Mouse (Mus musculus) liver, embryonic 12.5 days (tissue): Measurements from ENCODE around the gene Wfdc3. TPM values are rescaled to one million over a fixed set of nuclear protein-coding genes. Genes with fewer than 3 reads are reported as not detected.

Source experiments
- ATAC-seq: fragments of 200-750 bp; cut with Nextera tagmentation; 2 replicates; pipeline ENCODE4 v1.8.0; 2017; ENCODE audit warnings: moderate number of reproducible peaks, mild to moderate bottlenecking, moderate library complexity
- H3K27ac ChIP-seq: fragments of 300-500 bp; sonication (generic); 2 replicates; pipeline ENCODE4 v1.5.1; 2016; ENCODE audit warnings: mild to moderate bottlenecking
- H3K27me3 ChIP-seq: fragments of 300-500 bp; sonication (generic); replicated peaks from 2 replicates; pipeline ENCODE4 v1.6.1; 2016; ENCODE audit warnings: mild to moderate bottlenecking, moderate library complexity
- H3K36me3 ChIP-seq: fragments of 300-500 bp; sonication (generic); 2 replicates; pipeline ENCODE4 v1.6.1; 2016; ENCODE audit warnings: mild to moderate bottlenecking, moderate library complexity
- H3K4me1 ChIP-seq: fragments of 300-500 bp; sonication (generic); 2 replicates; pipeline ENCODE4 v1.6.1; 2016
- H3K4me2 ChIP-seq: fragments of 300-500 bp; sonication (generic); 2 replicates; pipeline ENCODE4 v1.6.1; 2016; ENCODE audit warnings: mild to moderate bottlenecking, moderate library complexity
- H3K4me3 ChIP-seq: fragments of 300-500 bp; sonication (generic); 2 replicates; pipeline ENCODE4 v1.5.1; 2016; ENCODE audit warnings: mild to moderate bottlenecking, moderate library complexity
- H3K9ac ChIP-seq: fragments of 300-500 bp; sonication (generic); 2 replicates; pipeline ENCODE4 v1.6.1; 2016; ENCODE audit warnings: mild to moderate bottlenecking, moderate library complexity
- H3K9me3 ChIP-seq: fragments of 300-500 bp; sonication (generic); replicated peaks from 2 replicates; pipeline ENCODE4 v1.6.1; 2016; ENCODE audit warnings: mild to moderate bottlenecking, moderate library complexity
- WGBS: fragments of 180-500 bp; shearing (Covaris S2); methylation state at CpG from one replicate; pipeline ENCODE4 v1.1.7; 2016; ENCODE audit not compliant: insufficient replicate concordance; 5-methylcytosine and 5-hydroxymethylcytosine counted together
- polyA plus RNA-seq: library from polyadenylated mRNA; unstranded; fragments of >200 nt; fragmentation: Nextera tagmentation; extraction: Ambion mirVana; gene quantifications from 2 replicates; pipeline ENCODE4 v1.2.1, GENCODE M21; 2016

Gene Wfdc3
- 0.48 and 0.93 TPM in 2 replicates for polyA plus RNA-seq

DNA sequence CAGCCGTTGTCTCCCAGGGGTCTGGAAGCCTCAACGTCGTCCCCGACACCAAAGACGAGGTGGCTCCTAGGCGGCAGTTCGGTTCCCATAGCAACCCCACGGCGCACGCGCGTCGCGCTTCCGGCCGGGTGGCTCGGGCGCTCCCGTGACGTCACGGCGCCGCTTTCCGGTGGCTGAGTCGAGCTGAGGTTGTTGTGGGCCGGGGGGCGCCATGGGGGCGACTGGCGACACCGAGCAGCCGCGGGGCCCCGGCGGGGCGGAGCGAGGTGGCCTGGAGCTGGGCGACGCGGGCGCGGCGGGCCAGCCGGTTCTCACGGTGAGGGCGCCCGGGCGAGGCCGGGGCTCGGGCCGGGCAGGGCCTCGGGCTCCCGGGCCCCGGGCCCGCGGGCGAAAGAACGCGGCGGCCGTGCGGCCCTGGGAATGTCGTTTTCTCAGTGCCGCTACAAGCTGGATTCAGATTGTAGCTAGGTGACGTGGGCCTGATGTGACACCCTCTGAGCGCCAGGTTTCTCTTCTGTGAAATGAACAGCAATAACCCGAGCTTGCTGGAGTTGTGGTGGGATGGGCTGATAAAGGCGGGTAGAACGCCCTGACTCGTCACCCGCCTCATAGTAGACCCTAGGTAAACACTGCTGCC is at the start of gene Wfdc3, which contains the start of gene Dnttip1:
Gene Wfdc3, minus strand, starts transcription at position 89 of the 637 bp plus-strand sequence.
Gene Dnttip1, plus strand, starts transcription at position 141 of the 637 bp plus-strand sequence.
- 1% methylated on average over 65 of the region's 70 CpGs for WGBS
- Histone ChIP-seq H3K27ac (peak within 1 kb of the TSS; percentile 90), H3K36me3 (peaks cover 37% of the 10 kb centered on the region), H3K9ac (peak within 1 kb of the TSS; percentile 95), H3K4me1 (peaks cover 40% of the 10 kb centered on the region), H3K4me2 (peak within 1 kb of the TSS; percentile 92), H3K27me3 (peaks cover 27% of the 10 kb centered on the region), H3K9me3 (no peaks in the 10 kb centered on the region), H3K4me3 (peak within 1 kb of the TSS; percentile 94)
- ATAC-seq = peak; percentile 86

DNA sequence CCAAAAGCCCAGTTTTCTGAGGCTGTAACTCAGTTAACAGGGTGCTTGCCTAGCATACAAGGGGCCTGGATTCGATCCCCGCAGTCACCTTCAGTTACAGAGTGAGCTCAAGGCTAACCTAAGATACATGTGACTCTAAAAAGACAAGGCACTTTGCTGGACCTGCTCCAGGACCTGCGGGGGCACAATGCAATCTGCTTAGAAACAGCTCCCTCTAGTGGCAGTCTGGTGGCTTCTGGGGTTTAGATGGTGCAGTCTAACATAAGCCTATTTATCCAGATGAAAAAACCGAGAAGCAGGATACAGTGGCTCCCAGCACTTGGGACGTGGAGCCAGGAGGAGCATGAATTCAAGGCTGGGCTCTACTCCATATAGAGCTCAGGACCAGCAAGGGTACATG is 48.6 kb upstream of the Wfdc3 start:
- peak; percentile 70; the same call in 1 of the 2 replicates for ATAC-seq
- WGBS = 31% methylated on average over 5 of the region's 5 CpGs
- H3K36me3 ChIP-seq = peaks cover 92% of the 10 kb centered on the region
- H3K4me1 ChIP-seq = peaks cover 18% of the 10 kb centered on the region
- H3K4me2 ChIP-seq = no peak overlapping the region
- H3K9ac ChIP-seq = no peak overlapping the region
- no peak overlapping the region for H3K27ac ChIP-seq
- H3K4me3 ChIP-seq = no peak overlapping the region
- H3K27me3 ChIP-seq = no peaks in the 10 kb centered on the region
- no peaks in the 10 kb centered on the region for H3K9me3 ChIP-seq

DNA sequence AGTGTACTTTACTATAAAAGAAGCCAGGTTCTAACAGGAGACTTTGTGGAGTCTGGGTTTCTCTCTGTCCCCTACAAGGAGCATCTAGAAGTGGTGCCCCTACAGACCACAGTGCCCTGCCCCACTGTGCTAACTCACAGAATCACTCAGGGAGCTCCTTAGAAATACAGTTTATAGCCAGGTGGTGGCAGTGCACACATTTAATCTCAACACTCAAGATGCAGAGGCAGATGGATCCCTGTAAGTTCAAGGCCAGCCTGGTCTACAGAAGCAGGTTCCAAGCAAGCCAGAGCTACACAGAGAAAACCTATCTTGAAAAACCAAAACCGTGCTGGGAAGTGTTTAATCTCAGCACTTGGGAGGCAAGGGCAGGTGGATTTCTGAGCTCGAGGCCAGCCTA is 48.0 kb upstream of the Wfdc3 start:
- no peak overlapping the region for H3K4me3 ChIP-seq
- H3K27ac ChIP-seq = peak overlapping the region; percentile 4; the same call in 1 of the 2 replicates
- WGBS = 80% methylated on average over 2 of the region's 2 CpGs
- H3K4me1 ChIP-seq = peaks cover 21% of the 10 kb centered on the region
- no peaks in the 10 kb centered on the region for H3K9me3 ChIP-seq
- no peak overlapping the region for H3K9ac ChIP-seq
- no peak for ATAC-seq
- H3K27me3 ChIP-seq = no peaks in the 10 kb centered on the region
- peaks cover 90% of the 10 kb centered on the region for H3K36me3 ChIP-seq
- H3K4me2 ChIP-seq = no peak overlapping the region

DNA sequence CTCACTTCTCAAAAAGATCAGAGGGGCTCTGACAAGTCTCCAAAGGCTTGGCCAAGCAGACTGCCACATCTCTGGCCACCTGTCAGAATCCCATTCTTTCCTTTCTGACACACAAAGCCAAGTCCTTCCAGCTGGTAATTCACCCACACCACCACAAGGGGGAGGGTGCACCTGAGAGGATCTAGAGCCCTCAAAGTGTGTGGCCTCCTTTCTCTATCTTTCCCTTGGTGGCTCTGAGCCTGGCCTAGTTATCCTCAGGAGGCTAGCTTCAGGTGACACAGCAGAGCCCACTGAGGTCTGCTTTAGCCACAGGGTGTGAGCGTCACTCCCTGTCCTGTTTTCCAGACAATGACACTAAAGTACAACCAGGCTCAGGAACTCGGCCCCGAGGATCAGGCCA is 47.5 kb upstream of the Wfdc3 start:
- H3K9ac ChIP-seq = no peak overlapping the region
- 89% methylated on average over 3 of the region's 3 CpGs for WGBS
- H3K36me3 ChIP-seq = peaks cover 90% of the 10 kb centered on the region
- peak; percentile 24; the same call in 1 of the 2 replicates for ATAC-seq
- H3K27ac ChIP-seq = 0 out of 2 replicates have a peak overlapping the region, but pooled peaks have one; percentile 4
- peaks cover 26% of the 10 kb centered on the region for H3K4me1 ChIP-seq
- no peak overlapping the region for H3K4me3 ChIP-seq
- no peaks in the 10 kb centered on the region for H3K27me3 ChIP-seq
- H3K9me3 ChIP-seq = no peaks in the 10 kb centered on the region
- H3K4me2 ChIP-seq = no peak overlapping the region

DNA sequence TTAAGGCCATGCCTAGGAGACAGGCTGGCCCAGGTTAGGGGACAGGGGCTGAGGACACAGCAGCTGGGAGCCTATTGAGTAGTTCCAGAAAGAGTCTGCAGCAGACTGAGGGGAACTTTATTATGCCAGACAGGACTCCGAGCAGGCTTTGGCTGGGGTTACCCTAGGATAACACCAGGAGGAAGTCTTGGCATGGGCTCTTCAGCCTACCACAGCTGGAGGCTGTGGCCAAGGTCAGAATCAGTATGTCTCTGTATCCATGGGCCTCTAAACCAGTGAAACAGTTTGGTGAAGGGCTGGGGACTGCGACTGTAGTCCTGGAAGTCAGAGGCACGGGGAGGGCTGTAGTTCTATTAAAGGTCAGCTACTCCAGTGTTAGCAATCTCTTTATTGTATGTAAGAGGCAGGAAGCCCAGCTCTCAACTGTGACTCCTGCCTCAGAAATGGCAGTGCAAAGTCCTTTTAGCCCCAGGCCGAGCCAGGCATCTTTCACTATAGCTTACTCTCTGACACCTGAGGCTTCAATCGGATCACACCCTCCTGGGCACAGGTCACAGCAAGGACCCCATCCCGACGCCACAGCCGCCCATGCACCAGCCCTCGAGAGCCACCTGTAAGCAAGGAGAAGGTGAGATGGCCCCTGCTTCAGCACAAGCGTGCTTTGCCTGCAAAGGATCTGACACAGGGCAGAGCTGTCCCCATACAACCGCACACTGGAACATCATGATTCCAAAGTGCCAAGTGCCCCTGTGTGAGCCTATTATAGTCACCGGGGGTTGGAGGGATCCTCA is 46.9 kb upstream of the Wfdc3 start:
- WGBS = 85% methylated on average over 12 of the region's 12 CpGs
- no peak overlapping the region for H3K27ac ChIP-seq

DNA sequence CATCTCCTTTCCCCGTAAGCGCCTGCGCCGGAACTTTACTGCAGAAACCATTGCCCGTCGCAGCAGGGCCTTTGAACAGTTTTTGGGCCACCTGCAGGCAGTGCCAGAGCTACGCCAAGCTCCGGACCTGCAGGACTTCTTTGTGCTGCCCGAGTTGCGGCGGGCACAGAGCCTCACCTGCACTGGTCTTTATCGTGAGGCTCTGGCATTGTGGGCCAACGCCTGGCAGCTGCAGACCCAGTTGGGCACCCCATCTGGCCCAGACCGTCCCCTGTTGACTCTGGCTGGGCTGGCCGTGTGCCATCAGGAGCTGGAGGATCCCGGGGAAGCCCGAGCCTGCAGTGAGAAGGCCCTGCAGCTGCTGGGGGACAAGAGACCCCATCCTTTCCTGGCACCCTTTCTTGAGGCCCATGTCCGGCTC is 46.1 kb upstream of the Wfdc3 start:
- Histone ChIP-seq H3K27ac (peak overlapping the region; percentile 9; the same call in 1 of the 2 replicates), H3K36me3 (peaks cover 79% of the 10 kb centered on the region), H3K4me1 (peaks cover 39% of the 10 kb centered on the region), H3K9me3 (no peaks in the 10 kb centered on the region), H3K27me3 (peaks cover 4% of the 10 kb centered on the region), H3K4me3 (no peak overlapping the region), H3K9ac (no peak overlapping the region), H3K4me2 (no peak overlapping the region)
- 90% methylated on average over 18 of the region's 18 CpGs for WGBS
- ATAC-seq = no peak

More for the DNA sequence above, 46.9 kb upstream of the Wfdc3 start:
- Histone ChIP-seq H3K9me3 (no peaks in the 10 kb centered on the region), H3K4me2 (no peak overlapping the region), H3K4me1 (peaks cover 32% of the 10 kb centered on the region), H3K36me3 (peaks cover 85% of the 10 kb centered on the region), H3K4me3 (no peak overlapping the region), H3K27me3 (no peaks in the 10 kb centered on the region), H3K9ac (no peak overlapping the region)
- no peak for ATAC-seq

DNA sequence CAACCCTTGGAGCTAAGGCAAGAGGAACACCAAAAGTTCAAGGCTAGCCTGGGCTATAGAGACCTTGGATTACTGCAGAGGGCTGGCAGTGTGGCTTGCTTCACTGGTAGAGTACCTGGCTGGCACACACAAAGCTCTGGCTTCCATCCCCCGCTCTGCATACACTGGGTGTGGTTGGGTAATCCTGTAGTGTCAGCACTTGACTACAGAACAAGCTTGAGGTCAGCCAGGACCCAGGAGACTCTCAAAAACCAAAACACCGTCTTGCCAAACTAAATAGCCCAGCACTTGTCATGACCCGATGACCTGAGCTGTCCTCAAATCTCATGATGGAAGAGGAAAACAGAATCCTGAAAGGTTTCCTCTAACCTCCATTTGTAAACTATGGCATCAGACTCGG is 44.7 kb upstream of the Wfdc3 start:
- no peak overlapping the region for H3K4me2 ChIP-seq
- 78% methylated on average over 4 of the region's 4 CpGs for WGBS
- no peak overlapping the region; the same call in 1 of the 2 replicates for H3K27ac ChIP-seq
- no peak overlapping the region for H3K4me3 ChIP-seq
- no peak for ATAC-seq
- peaks cover 53% of the 10 kb centered on the region for H3K4me1 ChIP-seq
- H3K36me3 ChIP-seq = peaks cover 65% of the 10 kb centered on the region
- no peak overlapping the region for H3K9ac ChIP-seq
- H3K27me3 ChIP-seq = peaks cover 18% of the 10 kb centered on the region
- H3K9me3 ChIP-seq = no peaks in the 10 kb centered on the region

DNA sequence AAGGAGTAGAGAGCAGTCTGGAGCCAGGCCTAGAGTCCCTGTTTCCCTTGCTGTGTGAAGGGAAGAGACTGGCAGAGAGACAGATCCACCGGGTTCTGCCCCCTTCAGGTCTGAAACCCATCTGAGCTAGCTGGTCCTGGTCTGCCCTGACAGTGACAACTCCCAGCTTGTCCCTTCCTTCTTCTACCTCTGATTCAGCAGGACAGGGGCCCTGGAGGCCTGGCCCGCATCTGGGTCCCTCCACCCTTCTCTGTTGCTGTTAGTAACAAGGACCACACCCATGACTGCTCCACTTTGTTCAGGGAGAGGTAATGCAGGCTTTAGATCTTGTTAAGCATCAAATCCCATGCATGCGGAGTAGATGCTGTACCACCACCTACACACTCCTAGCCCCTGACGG is 42.7 kb upstream of the Wfdc3 start:
- peaks cover 59% of the 10 kb centered on the region for H3K4me1 ChIP-seq

DNA sequence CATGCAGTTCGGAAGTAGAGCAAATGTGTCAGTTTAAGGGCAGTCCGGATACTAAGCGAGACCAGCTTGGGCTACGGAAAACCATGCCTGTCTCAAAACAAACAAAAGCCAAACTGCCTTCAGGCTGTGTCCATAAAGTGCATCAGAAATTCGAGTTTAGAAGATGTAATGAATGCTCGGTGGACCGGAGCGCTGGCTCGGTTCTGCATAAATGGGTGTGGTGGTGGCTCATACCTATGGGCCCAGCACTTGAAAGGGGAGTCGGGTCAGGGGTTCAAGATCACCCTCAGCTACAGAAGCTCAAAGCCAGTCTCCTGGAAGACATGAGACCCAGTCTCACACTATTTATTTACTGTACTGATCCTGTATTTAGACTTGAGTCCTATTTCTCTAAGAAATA is 42.0 kb upstream of the Wfdc3 start:
- no peak for ATAC-seq
- no peaks in the 10 kb centered on the region for H3K9me3 ChIP-seq
- H3K4me3 ChIP-seq = no peak overlapping the region
- H3K36me3 ChIP-seq = peaks cover 43% of the 10 kb centered on the region
- no peak overlapping the region for H3K9ac ChIP-seq
- no peak overlapping the region for H3K4me2 ChIP-seq
- H3K27ac ChIP-seq = no peak overlapping the region
- H3K4me1 ChIP-seq = peaks cover 55% of the 10 kb centered on the region
- WGBS = 81% methylated on average over 10 of the region's 10 CpGs
- peaks cover 36% of the 10 kb centered on the region for H3K27me3 ChIP-seq

More for the DNA sequence above, 42.7 kb upstream of the Wfdc3 start:
- Histone ChIP-seq H3K9ac (peak overlapping the region; percentile 18; the same call in 1 of the 2 replicates), H3K4me2 (peak overlapping the region; percentile 24), H3K4me3 (no peak overlapping the region), H3K27ac (peak overlapping the region; percentile 16; the same call in 1 of the 2 replicates), H3K36me3 (peaks cover 49% of the 10 kb centered on the region), H3K9me3 (no peaks in the 10 kb centered on the region), H3K27me3 (peaks cover 36% of the 10 kb centered on the region)
- peak; percentile 61 for ATAC-seq
- WGBS = 62% methylated on average over 4 of the region's 4 CpGs

DNA sequence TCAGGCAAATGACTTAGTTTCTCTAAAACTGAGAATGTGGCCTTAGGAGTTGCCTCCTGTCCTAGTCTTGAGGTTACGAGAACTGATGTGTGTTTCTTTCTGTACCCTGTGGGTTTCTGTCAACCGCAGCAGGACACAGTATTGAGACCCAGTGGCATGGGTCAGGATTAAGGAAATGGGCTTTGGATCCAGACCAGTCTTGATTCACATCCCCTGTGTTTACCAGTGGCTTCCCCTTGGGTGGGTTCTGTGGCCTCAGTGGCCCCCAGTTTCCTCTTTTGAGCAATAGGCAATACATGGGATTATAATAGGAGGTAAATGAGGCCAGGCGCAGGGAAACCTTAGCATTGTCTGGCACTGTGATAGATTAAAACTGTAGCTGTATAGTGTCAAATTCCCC is 41.3 kb upstream of the Wfdc3 start:
- Histone ChIP-seq H3K27me3 (peaks cover 38% of the 10 kb centered on the region), H3K9me3 (no peaks in the 10 kb centered on the region), H3K4me1 (peaks cover 55% of the 10 kb centered on the region), H3K4me2 (peak overlapping the region; percentile 99), H3K27ac (no peak overlapping the region), H3K4me3 (0 out of 2 replicates have a peak overlapping the region, but pooled peaks have one; percentile 70), H3K9ac (no peak overlapping the region), H3K36me3 (peaks cover 35% of the 10 kb centered on the region)
- 59% methylated on average over 3 of the region's 3 CpGs for WGBS
- no peak for ATAC-seq

DNA sequence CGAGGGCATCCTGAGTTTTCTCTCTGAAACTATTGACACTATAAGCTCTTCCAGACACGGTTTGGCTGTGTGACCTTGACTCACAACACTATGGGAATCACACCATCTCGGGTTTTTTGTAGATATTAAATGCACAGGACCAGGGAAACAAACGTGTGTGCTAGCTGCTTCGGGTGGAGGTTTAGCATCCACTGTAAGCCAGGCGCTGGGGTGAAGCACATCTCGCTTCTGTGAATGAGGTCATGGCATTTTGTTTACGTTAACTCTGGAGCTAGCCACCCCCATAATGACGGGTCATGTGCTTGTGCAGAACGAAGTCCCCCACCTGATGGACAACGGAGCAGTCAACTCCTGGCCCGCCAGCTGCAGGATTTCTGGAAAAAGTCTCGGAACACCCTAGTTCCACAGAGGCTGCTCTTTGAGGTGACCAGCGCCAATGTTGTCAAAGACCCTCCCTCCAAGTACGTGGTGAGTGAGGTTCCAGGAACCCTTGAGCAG is 40.7 kb upstream of the Wfdc3 start:
- Histone ChIP-seq H3K4me2 (peak overlapping the region; percentile 99), H3K36me3 (peaks cover 29% of the 10 kb centered on the region), H3K4me1 (peaks cover 55% of the 10 kb centered on the region), H3K9me3 (no peaks in the 10 kb centered on the region), H3K27ac (peak overlapping the region; percentile 73), H3K9ac (peak overlapping the region; percentile 79), H3K4me3 (peak overlapping the region; percentile 70), H3K27me3 (peaks cover 44% of the 10 kb centered on the region)
- 14% methylated on average over 15 of the region's 15 CpGs for WGBS
- ATAC-seq = no peak
